Mouse (Mus musculus): Measurements from ENCODE around the gene Gipc2.
"Not testable (repeated sequence)": the region's sequence is repeated elsewhere in the genome, so short reads cannot be mapped to it uniquely, and the experiment has no call there.

Gene Gipc2

GRCm38 (mm10) chr3:152155296-152155948 lies 10.6 kb downstream of the Gipc2 start:
- DNase-seq (ENCODE audit: low read depth): peak; percentile 40

DNA sequence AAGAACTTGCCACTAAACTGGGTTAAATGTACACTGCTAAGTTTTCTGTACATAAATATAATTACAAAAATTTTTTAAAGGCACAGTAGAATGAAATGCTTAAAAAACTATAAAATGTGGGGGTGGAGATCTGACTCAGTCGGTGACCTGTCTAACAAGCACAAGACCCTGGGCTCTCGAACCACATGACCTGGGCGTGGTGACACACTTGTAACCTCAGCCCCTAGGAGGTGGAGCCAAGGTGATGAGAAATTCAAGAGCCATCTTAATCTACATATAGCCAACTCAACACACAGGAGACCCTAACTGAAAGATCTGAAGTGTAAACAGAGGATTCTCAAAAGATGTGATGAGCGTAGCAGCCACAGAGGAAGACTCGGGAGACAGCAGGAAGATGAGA lies 11.9 kb downstream of the Gipc2 start:
- DNase-seq (ENCODE audit: low read depth): no peak

DNA sequence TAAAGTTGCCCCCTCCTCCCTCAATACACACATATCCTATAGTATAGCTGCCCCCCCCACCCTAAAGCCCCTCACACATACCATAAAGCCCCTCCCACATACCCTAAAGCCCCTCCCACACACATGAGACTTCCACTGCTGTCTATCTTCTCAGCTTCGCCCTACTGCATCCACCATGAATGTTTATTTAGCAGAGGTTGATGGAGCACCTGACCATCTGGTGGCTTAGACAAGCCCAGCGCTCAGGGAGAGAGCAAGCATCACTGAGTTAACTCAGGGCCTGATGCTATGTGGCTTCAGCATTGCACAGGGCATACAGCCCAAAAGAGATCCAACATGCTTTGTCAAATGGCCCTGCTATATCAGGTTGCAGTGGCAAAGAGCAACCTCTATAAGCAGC lies 12.9 kb downstream of the Gipc2 start:
- no peak for DNase-seq (ENCODE audit: low read depth)

GRCm38 (mm10) chr3:152152483-152152804 lies 13.6 kb downstream of the Gipc2 start:
- DNase-seq (ENCODE audit: low read depth): no peak

GRCm38 (mm10) chr3:152151725-152152482 lies 14.1 kb downstream of the Gipc2 start:
- DNase-seq (ENCODE audit: low read depth): no peak

DNA sequence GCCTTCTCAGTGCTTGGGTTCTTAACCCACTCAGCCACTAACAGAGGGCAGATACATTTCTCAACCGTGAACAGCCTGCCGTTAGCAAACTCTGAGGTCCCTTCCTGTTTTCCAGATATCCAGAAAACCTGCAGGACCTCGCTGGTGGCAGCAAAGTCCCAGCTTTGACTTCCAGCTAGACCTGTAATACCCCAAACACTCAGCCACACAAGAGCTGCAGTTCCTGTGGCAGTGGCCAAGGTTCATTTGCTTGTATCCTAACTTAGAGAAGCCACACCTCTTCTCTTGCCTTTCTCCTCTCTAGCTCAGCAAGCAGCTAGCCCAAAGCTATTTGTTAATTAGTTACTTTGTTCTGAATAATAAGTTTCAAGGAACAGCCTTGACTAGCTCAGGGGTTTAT lies 16.2 kb downstream of the Gipc2 start:
- DNase-seq (ENCODE audit: low read depth): peak; percentile 23

GRCm38 (mm10) chr3:152149449-152149848 lies 16.6 kb downstream of the Gipc2 start:
- peak; percentile 77 for DNase-seq (ENCODE audit: low read depth)

- DNase-seq (ENCODE audit: low read depth): peak; percentile 26
Measured at GRCm38 (mm10) chr3:152147085-152147831, 18.8 kb downstream of the Gipc2 start.

DNA sequence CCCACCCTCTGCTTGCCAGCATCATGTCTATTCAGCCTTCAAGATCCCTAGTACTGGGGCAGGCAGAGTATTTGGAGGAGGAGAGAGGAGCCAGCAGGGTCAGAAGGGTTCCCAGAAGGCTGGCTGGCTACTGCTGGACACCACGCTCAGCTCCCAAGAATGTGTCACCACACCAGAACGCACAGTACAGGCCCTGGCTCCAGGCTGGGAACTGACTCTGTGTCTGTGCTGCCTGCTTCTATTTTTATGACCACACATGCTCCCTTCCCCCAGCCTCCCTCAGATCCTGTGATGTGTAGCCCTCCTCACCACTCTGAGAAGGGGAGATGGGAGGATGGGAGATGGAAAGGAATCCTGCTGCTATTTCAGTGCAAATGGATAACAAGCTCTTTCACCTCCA lies 20.8 kb downstream of the Gipc2 start:
- no peak for DNase-seq (ENCODE audit: low read depth)

DNA sequence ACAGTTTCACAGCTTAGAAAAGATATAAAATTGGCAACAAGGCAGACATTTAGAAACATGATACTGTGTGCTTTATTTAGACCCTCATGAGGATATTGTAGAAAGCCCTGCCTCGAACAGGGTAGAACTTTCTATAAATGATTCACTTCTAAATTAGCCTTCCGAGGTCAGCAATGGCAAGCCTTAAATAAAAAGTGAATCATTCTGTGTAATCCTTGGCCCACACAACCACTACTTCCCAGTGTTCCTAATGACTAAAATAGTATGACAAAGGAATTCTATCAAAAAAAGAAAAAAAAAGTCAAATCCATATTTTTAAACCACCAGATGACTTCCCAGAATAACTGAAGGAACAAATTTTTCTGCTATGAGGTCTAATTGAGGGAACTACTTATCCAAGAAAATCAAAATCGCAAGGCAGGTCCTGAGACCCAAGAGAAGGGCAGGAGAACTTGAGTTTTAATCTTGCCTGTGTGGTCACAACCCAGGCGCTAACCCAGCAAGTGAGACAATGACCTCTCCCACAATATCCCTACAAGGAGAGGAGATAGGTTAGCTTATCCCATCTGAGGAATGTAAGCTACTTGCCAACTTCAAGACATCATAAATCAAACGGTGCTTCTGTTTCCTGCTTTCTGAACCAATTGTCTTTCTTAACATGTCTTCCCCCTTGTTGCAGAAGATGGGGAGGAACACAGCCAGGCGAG lies 22.9 kb downstream of the Gipc2 start:
- DNase-seq (ENCODE audit: low read depth): no peak

DNA sequence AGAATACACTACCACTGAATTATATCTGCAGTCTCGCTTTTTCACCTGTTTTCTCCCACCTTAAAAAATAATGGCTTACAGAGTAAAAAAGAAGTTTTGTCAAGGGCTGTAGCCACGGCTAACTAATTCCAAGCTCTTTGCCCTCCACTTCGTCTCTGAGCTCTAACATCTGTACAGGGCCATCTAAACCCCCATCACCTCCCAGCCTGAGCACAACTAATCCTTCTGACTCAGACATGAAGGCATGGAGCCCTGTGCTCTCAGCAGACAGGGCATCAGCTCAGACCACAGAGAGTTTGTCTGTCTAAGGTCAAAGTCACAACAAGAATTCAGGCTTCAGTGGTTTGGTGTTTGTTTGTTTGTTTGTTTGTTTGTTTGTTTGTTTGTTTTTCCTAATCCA lies 23.9 kb downstream of the Gipc2 start:
- no peak for DNase-seq (ENCODE audit: low read depth)

- DNase-seq (ENCODE audit: low read depth): peak; percentile 53
Measured at GRCm38 (mm10) chr3:152139308-152139707, 26.7 kb downstream of the Gipc2 start.

GRCm38 (mm10) chr3:152136106-152136505 lies 29.9 kb downstream of the Gipc2 start:
- DNase-seq (ENCODE audit: low read depth): not testable (repeated sequence)

- DNase-seq (ENCODE audit: low read depth): no peak
Measured at GRCm38 (mm10) chr3:152133621-152134020, 32.4 kb downstream of the Gipc2 start.

DNA sequence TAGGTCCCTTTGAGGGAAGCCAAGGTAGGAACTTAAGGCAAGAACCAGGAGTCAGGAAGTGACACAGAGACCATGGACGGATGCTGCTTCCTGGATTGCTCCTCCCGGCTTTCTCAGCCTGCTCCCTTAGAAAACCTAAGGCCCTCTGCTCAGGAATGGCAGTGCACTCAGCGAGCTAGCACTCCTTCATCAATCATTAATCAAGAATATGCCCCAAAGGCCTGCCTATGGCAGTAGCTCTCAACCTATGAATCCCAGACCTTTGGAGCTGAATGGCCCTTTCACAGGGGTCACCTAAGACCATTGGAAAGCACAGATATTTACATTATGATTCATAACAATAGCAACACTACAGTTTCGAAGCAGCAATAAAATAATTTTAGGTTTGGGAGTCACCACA lies 35.1 kb downstream of the Gipc2 start:
- DNase-seq (ENCODE audit: low read depth): no peak

DNA sequence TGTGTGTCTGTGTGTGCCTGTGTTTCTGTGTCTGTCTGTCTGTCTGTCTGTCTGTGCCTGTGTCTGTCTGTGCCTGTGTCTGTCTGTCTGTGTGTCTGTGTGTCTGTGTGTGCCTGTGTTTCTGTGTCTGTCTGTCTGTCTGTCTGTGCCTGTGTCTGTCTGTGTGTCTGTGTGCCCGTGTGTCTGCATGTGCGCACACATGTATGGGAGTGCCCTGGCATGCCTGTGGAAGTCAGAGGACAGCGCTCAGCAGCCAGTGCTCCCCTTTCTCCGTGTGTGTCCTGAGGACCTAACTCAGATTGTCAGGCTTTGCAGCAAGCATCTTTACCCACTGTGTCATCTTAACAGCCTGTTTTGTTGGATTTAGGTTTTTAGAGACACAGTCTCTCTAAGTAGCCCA lies 36.6 kb downstream of the Gipc2 start:
- not testable (repeated sequence) for DNase-seq (ENCODE audit: low read depth)

- no peak for DNase-seq (ENCODE audit: low read depth)
Measured at GRCm38 (mm10) chr3:152128631-152129030, 37.4 kb downstream of the Gipc2 start.

GRCm38 (mm10) chr3:152127144-152127543 lies 38.9 kb downstream of the Gipc2 start:
- no peak for DNase-seq (ENCODE audit: low read depth)

- peak; percentile 97 for DNase-seq (ENCODE audit: low read depth)
Measured at GRCm38 (mm10) chr3:152122720-152123119, 43.3 kb downstream of the Gipc2 start.

GRCm38 (mm10) chr3:152122101-152122500 lies 43.9 kb downstream of the Gipc2 start:
- DNase-seq (ENCODE audit: low read depth): peak; percentile 97

DNA sequence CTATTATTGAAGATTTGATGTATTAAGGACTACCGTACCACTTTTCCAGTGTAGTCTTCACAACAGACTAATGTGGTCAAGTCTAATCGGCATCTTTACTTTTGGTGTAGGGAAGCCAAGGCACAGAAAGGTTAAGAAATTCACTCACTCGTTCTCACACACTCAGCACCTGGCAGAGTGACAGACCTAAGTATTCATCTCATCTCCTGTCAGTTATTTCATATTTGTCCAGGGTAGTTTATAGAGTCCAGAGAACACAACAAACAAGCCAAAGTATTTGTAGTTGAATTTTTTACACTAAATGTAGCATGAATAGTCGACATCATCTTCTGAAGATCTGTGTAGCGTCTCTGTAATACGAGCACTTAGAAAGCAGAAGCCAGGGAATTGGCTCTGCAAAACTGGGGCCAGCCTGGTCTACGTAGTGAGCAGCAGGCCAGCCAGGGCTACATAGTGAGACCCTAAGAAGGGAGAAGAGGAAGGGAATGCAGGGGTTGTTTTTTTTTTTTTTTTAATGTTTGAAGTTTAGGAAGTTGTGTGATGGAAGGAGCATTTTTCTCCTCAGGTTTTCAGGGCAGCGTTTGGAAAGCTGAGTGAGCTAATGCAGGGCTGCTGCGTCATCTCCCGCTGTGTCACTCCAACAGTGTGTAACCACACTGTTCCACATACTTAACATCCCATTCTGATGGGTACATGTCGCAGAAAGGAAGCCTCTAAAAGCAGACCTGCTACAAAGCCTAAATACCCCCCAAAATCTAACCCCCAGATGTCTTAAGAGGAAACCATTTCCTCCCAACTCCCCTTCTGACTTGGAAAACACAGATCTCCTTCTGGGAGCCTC lies 44.6 kb downstream of the Gipc2 start:
- peak; percentile 79 for DNase-seq (ENCODE audit: low read depth)

DNA sequence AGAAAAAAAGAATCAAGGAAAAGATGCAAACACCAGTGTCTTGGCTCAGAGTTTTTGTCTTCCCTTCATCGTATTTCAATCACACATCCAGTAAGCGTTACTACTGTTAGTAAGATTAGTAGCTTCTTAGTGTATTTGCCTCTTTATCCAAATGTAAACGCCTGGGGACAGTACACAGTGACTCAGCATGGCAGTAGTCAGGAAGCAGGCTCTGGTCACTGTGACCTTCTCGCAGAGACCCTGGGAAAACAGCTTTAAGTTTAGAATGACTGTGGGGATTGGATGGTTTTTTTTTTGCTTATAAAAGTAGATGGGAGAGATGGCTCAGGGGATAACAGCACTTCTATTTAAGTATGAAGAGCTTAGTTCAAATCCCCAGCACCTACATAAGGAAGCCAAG lies 46.0 kb downstream of the Gipc2 start:
- DNase-seq (ENCODE audit: low read depth): peak; percentile 67

Data from 416B (cell line).